Mouse (Mus musculus) bone marrow macrophage, adult 2 months (primary cell): ENCODE measurements at regions not wholly inside any gene's neighbourhood (a gene's known extent, or its start where the extent isn't known, plus 50 kb on each side); places are given as distances from the start of the nearest gene placed in this dataset.

Source experiments
- CTCF ChIP-seq: IDR thresholded peaks from 2 replicates; pipeline ENCODE4 v1.5.1; 2012; ENCODE audit warnings: low read depth, mild to moderate bottlenecking, low read length, moderate library complexity
- POLR2A ChIP-seq: IDR thresholded peaks from 2 replicates; pipeline ENCODE4 v1.6.1; 2012; ENCODE audit warnings: mild to moderate bottlenecking, low read depth, low read length, borderline replicate concordance

DNA sequence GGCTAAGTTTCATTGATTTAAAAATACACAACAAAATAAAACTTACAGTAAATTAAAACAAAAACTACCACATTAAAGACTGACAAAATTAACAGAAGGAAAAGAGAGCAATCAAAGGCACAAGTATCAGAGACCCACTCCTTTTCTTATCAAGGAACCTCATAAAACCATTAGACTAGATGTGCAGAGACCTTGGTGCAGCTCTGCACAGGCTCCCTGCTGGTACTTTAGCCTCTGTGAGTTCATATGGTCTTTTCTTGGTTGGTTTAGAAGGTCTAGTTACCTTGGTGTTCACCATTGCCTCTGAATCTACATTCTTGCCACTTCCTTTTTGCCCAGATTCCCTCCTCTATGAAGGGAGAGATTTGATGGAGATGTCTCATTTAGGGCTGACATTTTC is 544.2 kb downstream of the Grxcr1 start:
- TF ChIP-seq POLR2A (no peak), CTCF (no peak)
